25 mouse cellular contexts compared by ENCODE assay signal in genomic region chr10:19718627-19719026, GRCm38 (mm10). TPM values are rescaled to one million over a fixed set of nuclear protein-coding genes. Genes with fewer than 3 reads are reported as not detected.
DNase-seq lines count a peak whose midpoint lies in the region; ATAC-seq lines count a peak whose summit lies in the region.
"Had no signal": no experiment of that assay in that cellular context is flagged by ENCODE, and none has a peak within 500 bp of the region (broad histone marks: within the 10 kb centered on the region; RNA-seq: fewer than 3 reads in every experiment).

No protein-coding gene starts in this region.

- DNase-seq in 416B (ENCODE audit: low read depth): peak; percentile 62
- DNase-seq in embryo, embryonic 10 days (ENCODE audit: low spot score): no peak
- DNase-seq in gastrocnemius, adult 8-10 months (ENCODE audit: low spot score in 2 of 2): no peak
- DNase-seq in cerebellum, adult 9-11 months: no peak
- DNase-seq: adrenal gland, postnatal 10 days; B cell, adult 2 months; cerebellum, adult 9-10 months; gastrocnemius, adult 2 months; heart, postnatal 10 days; kidney, adult 18-20 months; liver, embryonic 13.5 days; lung, adult 2 months; lung, postnatal 14 days; right cerebral cortex, adult 18-20 months; right cerebral cortex, postnatal 4 days; thymus, adult 18-20 months had no signal

- peak; percentile 85 for ATAC-seq in CD4-positive, CD25-positive, alpha-beta regulatory T cell, adult 4 months
- ATAC-seq in granulocyte monocyte progenitor cell, adult 5-6 weeks (replicated peaks; ENCODE audit: poor library complexity, severe bottlenecking): peak; percentile 68
- peak; percentile 63; the same call in 1 of the 2 replicates for ATAC-seq in monocyte, adult 5-6 weeks (replicated peaks; ENCODE audit: insufficient number of reproducible peaks, low FRiP score, low TSS enrichment, poor library complexity, severe bottlenecking)
- ATAC-seq: hindbrain, postnatal 0 days; midbrain, embryonic 13.5 days had no signal

RNA-seq across cellular contexts. Expression of gene Il20ra, which starts 6.3 kb away (rescaled TPM):
- polyA plus RNA-seq in CD4-positive, CD25-positive, alpha-beta regulatory T cell, adult 4 months (2017; shearing (Covaris generic)): not detected
- 0.80 and 1.5 TPM in 2 replicates for total RNA-seq in granulocyte monocyte progenitor cell, adult 5-6 weeks (2014; fragmentation: Nextera tagmentation)
- not detected in 2 replicates for total RNA-seq in granulocyte monocyte progenitor cell, adult 5-6 weeks (2017)
- 0.49 to 1.3 TPM in 2 of 3 replicates, not detected in the other for total RNA-seq in monocyte, adult 5-6 weeks (2017)
- total RNA-seq in gastrocnemius, adult 8-10 months (2022): under 1 TPM in 1 of 4 experiments, not detected in 3; 0.27 TPM
- total RNA-seq: gastrocnemius, adult 2 months; heart, postnatal 10 days; layer of hippocampus, postnatal 10 days had no signal
- polyA plus RNA-seq: forebrain, embryonic 12.5 days; heart, embryonic 12.5 days; hindbrain, embryonic 11.5 days had no signal
